Mouse (Mus musculus) liver, postnatal 0 days (tissue): ENCODE measurements at regions not wholly inside any gene's neighbourhood (a gene's known extent, or its start where the extent isn't known, plus 50 kb on each side); places are given as distances from the start of the nearest gene placed in this dataset.

ENCODE experiments used
- ATAC-seq: fragments of 200-750 bp; cut with Nextera tagmentation; 2 replicates; pipeline ENCODE4 v1.8.0; 2017; ENCODE audit warnings: mild to moderate bottlenecking, moderate library complexity
- DNase-seq: peaks from one replicate; pipeline ENCODE4 v3.0.0-alpha.2; 2016
- H3K27ac ChIP-seq: fragments of 300-500 bp; sonication (generic); 2 replicates; pipeline ENCODE4 v1.5.1; 2014; ENCODE audit warnings: antibody characterized with exemption, moderate library complexity, mild to moderate bottlenecking, low read depth
- H3K27me3 ChIP-seq: fragments of 300-500 bp; sonication (generic); 2 replicates; pipeline ENCODE4 v1.6.1; 2014; ENCODE audit warnings: low read length, control low read depth, mixed read lengths; ENCODE audit not compliant: insufficient read depth
- H3K36me3 ChIP-seq: fragments of 300-500 bp; sonication (generic); replicated peaks from 2 replicates; pipeline ENCODE4 v1.6.1; 2014; ENCODE audit warnings: mild to moderate bottlenecking, control low read depth, low read length, moderate library complexity, mixed read lengths; ENCODE audit not compliant: insufficient read depth
- H3K4me1 ChIP-seq: fragments of 300-500 bp; sonication (generic); 2 replicates; pipeline ENCODE4 v1.6.1; 2014; ENCODE audit warnings: antibody characterized with exemption, mild to moderate bottlenecking, control low read depth; ENCODE audit not compliant: insufficient read depth
- H3K4me2 ChIP-seq: fragments of 300-500 bp; sonication (generic); 2 replicates; pipeline ENCODE4 v1.6.1; 2014; ENCODE audit warnings: low read depth, mild to moderate bottlenecking, low read length, moderate library complexity, mixed read lengths
- H3K4me3 ChIP-seq: fragments of 300-500 bp; sonication (generic); 2 replicates; pipeline ENCODE4 v1.5.1; 2014; ENCODE audit warnings: low read depth, low read length
- H3K9ac ChIP-seq: fragments of 300-500 bp; sonication (generic); replicated peaks from 2 replicates; pipeline ENCODE4 v1.6.1; 2014; ENCODE audit warnings: mild to moderate bottlenecking, moderate library complexity
- H3K9me3 ChIP-seq: fragments of 300-500 bp; sonication (generic); 2 replicates; pipeline ENCODE4 v1.6.1; 2016; ENCODE audit warnings: mild to moderate bottlenecking, control low read depth, low read length, mixed read lengths
- CTCF ChIP-seq: sonication (generic); IDR thresholded peaks from 2 replicates; pipeline ENCODE4 v1.5.1; 2016; ENCODE audit warnings: antibody characterized with exemption, low read depth
- EP300 ChIP-seq: IDR thresholded peaks from 2 replicates; pipeline ENCODE4 v1.6.1; 2016; ENCODE audit warnings: antibody characterized with exemption, low read depth, mild to moderate bottlenecking
- WGBS: fragments of 180-500 bp; shearing (Covaris S2); extraction: QIAGEN DNeasy Blood & Tissue Kit; methylation state at CpG from one replicate; pipeline ENCODE4 v1.1.7; 2014; ENCODE audit not compliant: insufficient replicate concordance; 5-methylcytosine and 5-hydroxymethylcytosine counted together

DNA sequence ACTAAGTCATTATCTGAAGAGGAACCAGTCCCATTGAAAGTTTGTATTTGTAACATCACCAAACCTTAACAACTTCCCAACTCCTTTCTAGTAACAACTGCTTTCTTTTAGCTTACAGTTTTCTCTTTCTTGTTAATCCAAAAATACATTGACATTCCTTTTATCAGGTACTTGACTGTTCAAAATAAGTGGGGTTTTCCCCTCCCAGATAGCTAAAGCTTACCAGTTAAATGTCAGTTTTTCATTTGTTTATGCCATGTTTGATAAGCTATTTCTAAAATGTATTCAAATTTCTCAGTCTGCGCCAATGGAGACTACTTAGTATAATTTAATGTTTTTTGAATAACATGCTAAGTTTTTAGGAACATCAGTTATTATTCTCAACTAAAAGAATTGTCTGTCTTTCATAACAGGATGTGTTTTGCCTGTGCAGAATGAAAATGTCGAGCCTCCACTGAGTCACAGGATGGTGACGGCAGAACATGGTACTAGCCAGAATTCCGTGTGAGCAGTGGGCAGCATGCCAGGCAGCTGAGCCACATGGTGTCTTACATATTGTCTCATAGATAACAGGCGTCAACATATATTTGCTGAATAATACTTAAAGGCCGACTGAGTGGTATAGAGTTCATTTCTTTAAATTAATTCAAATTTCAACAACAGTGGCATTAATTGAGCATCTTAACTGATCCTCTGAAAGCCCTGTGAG lies 82.1 kb upstream of the Atg10 start:
- Histone ChIP-seq H3K4me1 (no peaks in the 10 kb centered on the region; the same call in 1 of the 2 replicates), H3K36me3 (no peaks in the 10 kb centered on the region), H3K4me3 (no peak overlapping the region), H3K9me3 (no peaks in the 10 kb centered on the region), H3K27ac (no peak overlapping the region), H3K27me3 (no peaks in the 10 kb centered on the region), H3K9ac (no peak overlapping the region), H3K4me2 (no peak overlapping the region)
- no peak for TF ChIP-seq CTCF
- TF ChIP-seq EP300, result peak; percentile 25; the same call in 1 of the 2 replicates
- WGBS, result 45% methylated on average over 6 of the region's 6 CpGs
- ATAC-seq, result peak; percentile 62
- peak; percentile 51 for DNase-seq

DNA sequence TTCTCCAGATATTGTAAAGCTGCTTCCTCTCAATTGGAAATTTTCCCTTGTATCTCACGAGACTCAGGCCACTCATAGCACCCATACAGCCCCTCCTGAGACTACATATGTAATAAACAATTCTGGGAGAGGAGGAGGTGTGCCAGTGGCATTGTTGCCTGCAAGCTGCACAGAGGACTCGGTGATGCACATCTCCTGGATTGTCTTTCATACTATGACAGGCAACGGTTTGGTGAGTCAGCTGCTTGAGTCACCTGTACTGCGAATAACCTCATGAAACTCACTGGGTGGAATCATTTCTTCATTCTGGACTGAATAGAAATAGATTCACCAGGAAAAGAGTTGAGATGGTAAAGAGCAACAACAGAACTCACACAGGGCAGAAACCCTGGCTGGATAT lies 82.8 kb upstream of the Atg10 start:
- WGBS, result 77% methylated on average over 4 of the region's 4 CpGs
- no peak overlapping the region for H3K4me3 ChIP-seq
- H3K27ac ChIP-seq, result no peak overlapping the region
- TF ChIP-seq EP300 (no peak), CTCF (no peak)
- no peaks in the 10 kb centered on the region for H3K36me3 ChIP-seq
- no peaks in the 10 kb centered on the region for H3K9me3 ChIP-seq
- no peak overlapping the region for H3K4me2 ChIP-seq
- no peaks in the 10 kb centered on the region; the same call in 1 of the 2 replicates for H3K4me1 ChIP-seq
- no peak overlapping the region for H3K9ac ChIP-seq
- no peak for ATAC-seq
- DNase-seq, result no peak
- H3K27me3 ChIP-seq, result no peaks in the 10 kb centered on the region

GRCm38 (mm10) chr13:91312905-91313571 lies 89.3 kb upstream of the Atg10 start:
- H3K4me2 ChIP-seq, result no peak overlapping the region
- DNase-seq (no peak), ATAC-seq (no peak)
- H3K9me3 ChIP-seq, result no peaks in the 10 kb centered on the region
- H3K27me3 ChIP-seq, result no peaks in the 10 kb centered on the region
- H3K4me3 ChIP-seq, result no peak overlapping the region
- H3K36me3 ChIP-seq, result no peaks in the 10 kb centered on the region
- TF ChIP-seq CTCF (no peak), EP300 (no peak)
- no peak overlapping the region for H3K27ac ChIP-seq
- no peaks in the 10 kb centered on the region for H3K4me1 ChIP-seq
- WGBS, result 67% methylated on average over 5 of the region's 5 CpGs
- H3K9ac ChIP-seq, result no peak overlapping the region

- Histone ChIP-seq H3K9me3 (no peaks in the 10 kb centered on the region), H3K27ac (no peak overlapping the region), H3K9ac (no peak overlapping the region), H3K27me3 (no peaks in the 10 kb centered on the region), H3K36me3 (no peaks in the 10 kb centered on the region), H3K4me3 (no peak overlapping the region), H3K4me1 (no peaks in the 10 kb centered on the region), H3K4me2 (no peak overlapping the region)
- WGBS, result 86% methylated on average over 6 of the region's 6 CpGs
- TF ChIP-seq CTCF (no peak), EP300 (no peak)
- ATAC-seq (no peak), DNase-seq (no peak)
Observed at GRCm38 (mm10) chr13:91322331-91322730, 98.6 kb upstream of the Atg10 start.

DNA sequence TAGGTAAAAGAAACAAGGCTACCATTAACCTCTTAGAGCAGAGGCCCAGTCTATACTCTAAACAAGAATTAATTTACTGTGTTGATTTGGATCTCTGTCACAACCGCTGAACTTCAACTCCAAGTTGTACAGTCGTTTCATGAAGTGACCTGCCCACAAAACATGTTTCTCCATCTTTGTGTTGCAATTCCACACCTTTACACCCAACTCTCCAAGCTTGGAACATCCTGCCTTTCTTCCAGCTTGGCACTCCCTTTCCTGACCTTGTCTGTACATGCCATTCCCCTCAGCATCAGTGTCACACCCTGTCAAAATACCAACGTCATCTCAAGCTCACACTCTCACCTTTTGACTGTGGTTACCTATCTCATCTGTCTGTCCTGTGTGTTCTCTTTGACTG lies 103.1 kb upstream of the Atg10 start:
- no peak overlapping the region for H3K4me3 ChIP-seq
- no peaks in the 10 kb centered on the region for H3K4me1 ChIP-seq
- no peak for TF ChIP-seq CTCF
- no peak for TF ChIP-seq EP300
- DNase-seq, result no peak
- 82% methylated on average over 3 of the region's 3 CpGs for WGBS
- ATAC-seq, result no peak
- H3K27me3 ChIP-seq, result no peaks in the 10 kb centered on the region
- H3K36me3 ChIP-seq, result no peaks in the 10 kb centered on the region
- no peak overlapping the region for H3K9ac ChIP-seq
- H3K4me2 ChIP-seq, result no peak overlapping the region
- H3K9me3 ChIP-seq, result no peaks in the 10 kb centered on the region
- no peak overlapping the region for H3K27ac ChIP-seq

DNA sequence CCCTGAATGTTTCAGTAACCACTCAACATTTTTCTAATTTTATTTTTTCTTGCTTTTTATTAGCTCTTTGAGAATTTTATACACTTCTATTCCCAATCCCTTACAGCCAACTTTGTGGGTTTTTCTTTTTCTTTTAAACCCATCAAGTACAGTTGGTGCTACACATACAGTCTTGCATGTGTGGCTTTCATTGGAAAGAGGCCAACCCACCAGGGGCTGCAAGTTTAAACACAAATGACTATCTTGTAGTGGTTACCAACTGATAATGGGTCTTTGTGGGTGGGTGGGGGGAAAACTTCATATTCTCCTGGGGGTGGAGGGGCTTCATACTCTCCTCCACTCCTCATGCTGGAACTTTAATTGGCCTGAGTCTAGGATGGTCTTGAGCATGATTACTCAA lies 110.5 kb upstream of the Atg10 start:
- H3K9ac ChIP-seq, result no peak overlapping the region
- no peaks in the 10 kb centered on the region for H3K27me3 ChIP-seq
- H3K4me1 ChIP-seq, result no peaks in the 10 kb centered on the region
- H3K9me3 ChIP-seq, result no peaks in the 10 kb centered on the region
- DNase-seq (no peak), ATAC-seq (no peak)
- no peak overlapping the region for H3K4me2 ChIP-seq
- H3K4me3 ChIP-seq, result no peak overlapping the region
- TF ChIP-seq CTCF (no peak), EP300 (no peak)
- no peaks in the 10 kb centered on the region for H3K36me3 ChIP-seq
- H3K27ac ChIP-seq, result no peak overlapping the region
